Mouse (Mus musculus): ENCODE results near the gene Samd13. TPM values are rescaled to one million over a fixed set of nuclear protein-coding genes. Genes with fewer than 3 reads are reported as not detected.

Samd13 gene
- 1.9 TPM in 1 of 2 replicates, not detected in the other for total RNA-seq (2014; fragmentation: Nextera tagmentation)
- 0.36 and 2.2 TPM in 2 replicates for total RNA-seq (2017)

GRCm38 (mm10) chr3:146684811-146685675 lies at the start of gene Samd13:
TSS of gene Samd13 (minus strand) at chr3:146685592.
- peak; percentile 38 for ATAC-seq (replicated peaks; ENCODE audit: poor library complexity, severe bottlenecking)

GRCm38 (mm10) chr3:146731499-146731898 lies 46.1 kb upstream of the Samd13 start:
- ATAC-seq (replicated peaks; ENCODE audit: poor library complexity, severe bottlenecking): no peak

GRCm38 (mm10) chr3:146723037-146723436 lies 37.6 kb upstream of the Samd13 start:
- ATAC-seq (replicated peaks; ENCODE audit: poor library complexity, severe bottlenecking): no peak

DNA sequence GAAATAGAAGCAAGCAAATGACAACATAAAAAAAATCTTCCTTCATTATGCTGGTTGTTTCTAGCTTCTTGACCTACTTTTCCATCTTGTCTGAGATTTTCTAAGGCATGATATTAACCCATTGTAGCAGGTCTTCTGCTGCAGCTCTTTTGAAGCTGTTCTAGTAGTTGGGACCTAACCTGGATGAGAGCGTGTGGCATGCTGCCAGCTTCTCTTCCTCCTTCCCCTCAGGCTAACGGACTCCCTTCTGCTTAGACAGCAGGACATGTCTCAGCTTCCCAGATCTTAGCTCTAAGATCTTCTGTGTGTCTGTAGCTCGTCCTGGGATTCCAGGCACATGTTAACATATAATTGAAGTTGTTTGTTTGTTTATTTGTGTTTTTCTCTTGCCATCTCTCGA lies 34.3 kb upstream of the Samd13 start:
- no peak for ATAC-seq (replicated peaks; ENCODE audit: poor library complexity, severe bottlenecking)

DNA sequence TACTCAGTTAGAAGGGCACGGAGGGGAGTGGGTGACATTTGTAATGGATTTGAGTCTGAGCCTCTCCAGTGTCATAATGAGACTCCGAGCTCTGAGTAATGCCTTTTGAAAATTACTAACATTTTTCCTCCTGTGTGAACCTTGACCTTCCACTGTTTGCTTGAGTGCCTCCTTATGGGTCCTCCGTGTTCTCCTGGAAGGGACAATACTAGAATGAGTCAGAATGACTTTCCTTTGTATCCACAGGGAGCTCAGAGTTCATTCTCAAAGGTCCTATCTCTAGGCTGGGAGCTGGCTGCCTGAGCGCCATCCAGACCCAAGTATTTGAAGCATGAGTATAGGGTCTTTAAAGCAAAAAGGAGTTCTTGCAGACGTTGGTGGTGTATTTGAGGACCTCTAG lies 32.9 kb upstream of the Samd13 start:
- no peak for ATAC-seq (replicated peaks; ENCODE audit: poor library complexity, severe bottlenecking)

GRCm38 (mm10) chr3:146712305-146712704 lies 26.9 kb upstream of the Samd13 start:
- ATAC-seq (replicated peaks; ENCODE audit: poor library complexity, severe bottlenecking): no peak

GRCm38 (mm10) chr3:146711559-146711958 lies 26.2 kb upstream of the Samd13 start:
- peak; percentile 82 for ATAC-seq (replicated peaks; ENCODE audit: poor library complexity, severe bottlenecking)

DNA sequence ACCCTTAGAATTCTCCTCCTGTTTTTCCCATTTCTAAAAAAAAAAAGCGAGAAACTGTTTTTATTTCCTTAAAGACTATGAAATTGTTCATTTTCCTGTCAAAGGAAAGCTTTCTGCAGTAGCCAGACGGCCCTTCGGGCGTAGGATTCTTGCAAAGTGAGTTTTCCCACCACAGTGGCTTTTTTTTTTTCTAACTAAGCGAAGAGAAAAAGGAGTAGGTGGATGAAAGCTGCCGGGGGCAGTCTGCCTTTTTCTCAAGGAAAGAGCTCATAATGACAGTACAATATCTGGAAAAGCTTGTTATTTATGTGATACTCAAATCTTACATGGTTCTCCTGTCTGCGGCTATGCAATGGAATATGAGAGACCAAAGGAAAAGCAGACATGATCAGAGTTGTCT lies 25.7 kb upstream of the Samd13 start:
- no peak for ATAC-seq (replicated peaks; ENCODE audit: poor library complexity, severe bottlenecking)

DNA sequence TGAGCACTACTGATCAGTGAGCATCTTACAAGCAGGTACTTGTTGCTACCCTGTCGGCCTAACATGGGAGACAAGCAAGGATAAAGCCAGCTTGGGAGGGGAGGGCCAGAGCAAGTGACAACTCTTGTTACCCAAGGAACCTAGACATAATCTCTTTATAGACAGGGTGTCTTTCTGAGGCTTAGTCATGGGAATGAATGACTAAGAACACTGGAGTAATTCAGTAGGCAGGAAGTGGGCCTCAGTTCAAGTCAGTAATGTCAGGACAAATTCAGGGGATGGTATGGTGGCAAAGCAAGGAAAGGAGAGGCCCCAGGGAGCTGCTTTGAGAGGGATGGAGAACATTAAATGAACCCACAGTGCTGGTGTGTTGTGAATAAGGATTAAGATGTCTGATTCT lies 23.7 kb upstream of the Samd13 start:
- no peak for ATAC-seq (replicated peaks; ENCODE audit: poor library complexity, severe bottlenecking)

GRCm38 (mm10) chr3:146708381-146708780 lies 23.0 kb upstream of the Samd13 start:
- ATAC-seq (replicated peaks; ENCODE audit: poor library complexity, severe bottlenecking): no peak

- ATAC-seq (replicated peaks; ENCODE audit: poor library complexity, severe bottlenecking): no peak
Measured at GRCm38 (mm10) chr3:146704099-146704498, 18.7 kb upstream of the Samd13 start.

DNA sequence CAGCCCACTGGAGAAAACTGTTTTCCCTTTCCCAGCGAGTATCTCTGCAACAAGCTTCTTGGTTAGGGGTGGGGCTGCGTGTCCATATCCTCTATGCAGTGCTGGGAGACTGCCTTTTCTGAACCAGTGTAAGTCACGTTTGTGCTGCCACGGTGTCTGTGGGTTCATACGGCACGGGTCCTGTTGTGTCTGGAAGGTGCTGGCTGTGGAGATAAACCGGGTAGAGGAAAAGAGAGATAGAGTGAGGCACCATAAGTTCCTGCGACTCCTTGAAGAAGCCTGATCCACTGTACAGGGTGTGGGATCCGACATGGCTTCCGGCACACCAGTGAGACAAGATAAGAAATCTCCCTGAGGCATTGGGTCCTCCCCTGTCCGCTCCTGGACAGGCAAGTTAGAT lies 14.7 kb upstream of the Samd13 start:
- no peak for ATAC-seq (replicated peaks; ENCODE audit: poor library complexity, severe bottlenecking)

- peak; percentile 18; the same call in 1 of the 2 replicates for ATAC-seq (replicated peaks; ENCODE audit: poor library complexity, severe bottlenecking)
Measured at GRCm38 (mm10) chr3:146698982-146699381, 13.6 kb upstream of the Samd13 start.

DNA sequence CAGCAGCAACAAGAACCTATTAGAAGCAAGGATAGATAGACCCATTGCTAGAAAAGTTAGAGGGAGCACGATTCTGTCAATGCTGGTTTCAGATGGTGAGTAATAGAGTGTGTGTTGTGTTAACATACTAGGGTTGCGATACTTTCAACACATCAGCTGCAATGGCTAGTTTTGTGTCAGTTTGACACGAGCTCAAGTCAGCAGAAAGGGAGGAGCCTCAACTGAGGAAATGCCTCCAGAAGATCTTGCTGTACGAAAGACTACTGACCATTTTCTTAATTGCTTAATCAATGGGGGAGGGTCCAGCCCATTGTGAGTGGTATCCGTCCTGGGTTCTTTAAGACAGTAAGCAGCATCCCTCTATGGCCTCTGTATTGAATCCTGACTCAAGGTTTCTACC lies 7.2 kb upstream of the Samd13 start:
- ATAC-seq (replicated peaks; ENCODE audit: poor library complexity, severe bottlenecking): peak; percentile 75

- ATAC-seq (replicated peaks; ENCODE audit: poor library complexity, severe bottlenecking): no peak
Measured at GRCm38 (mm10) chr3:146687121-146687725, 1.8 kb upstream of the Samd13 start.

- peak; percentile 57 for ATAC-seq (replicated peaks; ENCODE audit: poor library complexity, severe bottlenecking)
Measured at GRCm38 (mm10) chr3:146686428-146686827, 1.0 kb upstream of the Samd13 start.

DNA sequence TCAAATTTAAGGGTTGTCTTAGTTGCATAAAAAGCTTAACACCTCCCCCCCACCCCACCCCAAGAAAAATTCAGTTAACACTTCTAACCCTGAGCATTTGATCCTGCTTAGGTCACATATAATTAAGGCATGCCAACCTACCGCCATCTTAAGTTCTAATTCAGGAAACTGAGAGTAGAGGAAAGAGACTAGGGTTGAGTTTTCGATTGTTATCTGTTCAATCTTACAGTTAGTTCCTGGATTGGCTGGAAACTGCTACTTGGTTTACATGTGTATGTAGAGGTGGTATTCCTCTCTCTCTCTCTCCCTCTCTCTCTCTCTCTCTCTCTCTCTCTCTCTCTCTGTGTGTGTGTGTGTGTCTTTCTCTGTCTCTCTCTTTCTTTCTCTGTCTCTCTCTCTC lies 2.3 kb downstream of the Samd13 start:
- ATAC-seq (replicated peaks; ENCODE audit: poor library complexity, severe bottlenecking): no peak

- ATAC-seq (replicated peaks; ENCODE audit: poor library complexity, severe bottlenecking): no peak; the same call in 1 of the 2 replicates
Measured at GRCm38 (mm10) chr3:146682140-146682651, 3.2 kb downstream of the Samd13 start.

- ATAC-seq (replicated peaks; ENCODE audit: poor library complexity, severe bottlenecking): no peak
Measured at GRCm38 (mm10) chr3:146681696-146682095, 3.7 kb downstream of the Samd13 start.

GRCm38 (mm10) chr3:146680625-146681024 lies 4.8 kb downstream of the Samd13 start:
- no peak for ATAC-seq (replicated peaks; ENCODE audit: poor library complexity, severe bottlenecking)

DNA sequence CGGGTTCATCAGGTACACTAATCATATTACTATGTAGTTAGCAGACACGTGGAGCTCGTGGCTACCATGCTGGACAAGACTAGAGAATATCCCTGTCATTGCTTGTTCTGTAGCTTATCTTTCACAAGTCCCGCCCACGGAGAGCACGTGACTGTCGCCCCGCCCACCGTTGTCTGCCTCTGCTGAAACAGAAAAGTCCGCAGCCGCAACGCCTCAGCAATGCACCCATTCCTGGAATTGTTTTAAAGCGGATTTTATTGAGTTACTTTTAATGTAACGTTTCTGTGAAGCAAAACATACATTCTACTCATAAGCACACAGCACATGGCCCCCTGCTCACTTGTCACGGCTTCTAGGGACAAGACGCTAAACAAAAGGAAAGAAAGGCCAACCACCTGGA lies 5.7 kb downstream of the Samd13 start:
- ATAC-seq (replicated peaks; ENCODE audit: poor library complexity, severe bottlenecking): no peak
